ENCODE assay signal across 17 mouse cellular contexts in genomic region chr5:72776127-72776526, GRCm38 (mm10). TPM values are rescaled to one million over a fixed set of nuclear protein-coding genes. Genes with fewer than 3 reads are reported as not detected.
"Had no signal": no experiment of that assay in that cellular context is flagged by ENCODE, and none has a peak within 500 bp of the region (broad histone marks: within the 10 kb centered on the region; RNA-seq: fewer than 3 reads in every experiment).

No protein-coding gene starts in this region.

- DNase-seq: gastrocnemius, adult 2 months; gastrocnemius, postnatal 10 days; gastrocnemius, postnatal 25 days; heart, adult 18-20 months; heart, postnatal 14 days; heart, postnatal 36 days; kidney, adult 11 months; kidney, adult 2 months; kidney, adult 9 months; kidney, postnatal 14 days; kidney, postnatal 36 days; left cerebral cortex, postnatal 4 days had no signal

- ATAC-seq: intestine, embryonic 16.5 days; liver, embryonic 12.5 days had no signal

RNA-seq across cellular contexts. Expression of gene Txk, which starts 23.6 kb away (rescaled TPM):
- total RNA-seq: gastrocnemius, postnatal 10 days; layer of hippocampus, adult 2 months had no signal
- polyA plus RNA-seq: heart, postnatal 0 days; hindbrain, embryonic 11.5 days had no signal
